Mouse (Mus musculus): ENCODE measurements around the gene Dhps. TPM values are rescaled to one million over a fixed set of nuclear protein-coding genes. Genes with fewer than 3 reads are reported as not detected.
"Not testable (repeated sequence)": the region's sequence is repeated elsewhere in the genome, so short reads cannot be mapped to it uniquely, and the experiment has no call there.

Dhps gene
- total RNA-seq, 2 experiments from 2014 or later, result 20.6 to 22.1 TPM

DNA sequence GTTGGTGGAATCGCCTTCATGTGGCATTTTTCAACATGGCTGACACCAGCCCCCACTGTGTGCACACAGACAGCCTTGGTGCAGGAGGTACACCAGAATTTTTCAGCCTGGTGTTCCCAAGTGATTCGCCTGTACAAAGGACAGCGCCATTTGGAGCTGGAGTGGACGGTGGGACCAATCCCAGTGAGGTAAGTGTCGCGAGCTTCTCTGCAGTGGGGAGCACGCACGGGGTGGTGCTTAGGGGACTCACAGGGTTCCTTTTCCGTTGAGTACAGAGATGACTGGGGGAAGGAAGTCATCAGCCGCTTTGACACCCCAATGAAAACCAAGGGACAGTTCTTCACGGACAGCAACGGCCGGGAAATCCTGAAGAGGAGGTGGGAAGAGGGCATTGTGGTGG is 23.5 kb downstream of the Dhps start:
- DNase-seq, result no peak

DNA sequence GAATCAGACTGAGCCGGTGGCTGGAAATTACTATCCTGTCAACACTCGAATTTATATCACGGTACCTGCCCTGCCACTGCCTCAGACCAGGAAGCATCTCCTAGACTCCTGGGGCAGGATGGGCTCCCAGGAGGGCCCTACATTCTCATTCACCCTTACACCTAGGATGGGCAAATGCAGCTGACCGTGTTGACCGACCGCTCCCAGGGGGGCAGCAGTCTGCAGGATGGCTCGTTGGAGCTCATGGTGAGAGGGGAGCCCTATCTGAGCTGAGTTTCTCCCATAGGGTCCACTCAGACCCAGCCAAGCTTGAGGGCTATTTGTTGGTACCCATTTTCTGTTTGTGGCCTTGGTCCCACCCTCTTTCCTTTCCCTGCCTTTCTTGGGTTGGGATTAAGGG is 24.0 kb downstream of the Dhps start:
- DNase-seq, result no peak

GRCm38 (mm10) chr8:85096196-85096595 is 24.6 kb downstream of the Dhps start:
- no peak for DNase-seq

GRCm38 (mm10) chr8:85096850-85097249 is 25.3 kb downstream of the Dhps start:
- DNase-seq, result no peak

DNA sequence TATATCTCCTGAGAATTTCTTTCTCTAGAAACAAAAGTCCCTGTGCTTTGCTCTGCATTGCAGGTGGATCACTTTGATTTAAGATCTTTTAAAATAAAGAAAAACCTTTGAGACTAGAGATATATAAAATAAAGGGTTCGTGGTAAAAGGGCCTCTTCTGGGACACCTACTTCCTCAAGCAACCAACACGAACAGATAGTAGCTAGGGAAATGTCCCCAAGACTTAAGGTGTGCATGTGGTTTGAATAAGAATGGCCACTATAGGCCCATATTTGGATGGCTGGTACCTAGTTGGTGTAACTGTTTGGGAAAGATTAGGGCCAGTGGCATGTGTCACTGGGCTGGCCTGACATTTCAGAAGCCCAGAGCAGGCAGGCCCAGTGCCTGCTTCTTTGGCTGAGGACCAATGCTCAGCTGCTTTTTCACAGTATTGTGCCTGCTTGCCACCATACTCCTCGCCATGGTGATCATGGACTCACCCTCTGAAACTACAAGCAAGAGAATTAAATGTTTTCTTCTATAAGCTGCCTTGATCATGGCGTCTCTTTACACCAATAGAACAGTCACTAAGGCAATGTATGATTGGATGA is 28.6 kb downstream of the Dhps start:
- DNase-seq, result no peak

DNA sequence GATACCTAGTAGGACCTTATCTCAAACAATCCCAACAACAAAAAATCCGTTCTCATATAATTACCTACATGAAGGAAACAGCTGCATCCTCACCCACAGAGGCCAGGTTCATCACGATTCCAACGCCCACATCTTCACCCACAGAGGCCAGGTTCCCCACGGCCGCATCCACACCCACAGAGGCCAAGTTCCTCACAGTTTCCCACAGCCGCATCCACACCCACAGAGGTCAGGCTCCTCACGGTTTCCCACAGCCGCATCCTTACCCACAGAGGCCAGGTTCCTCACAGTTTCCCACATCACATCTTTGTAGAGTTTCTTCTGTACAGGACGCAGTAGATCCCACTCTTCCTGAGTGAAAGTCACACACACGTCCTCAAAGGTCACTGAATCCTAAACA is 41.7 kb downstream of the Dhps start:
- DNase-seq, result no peak

DNA sequence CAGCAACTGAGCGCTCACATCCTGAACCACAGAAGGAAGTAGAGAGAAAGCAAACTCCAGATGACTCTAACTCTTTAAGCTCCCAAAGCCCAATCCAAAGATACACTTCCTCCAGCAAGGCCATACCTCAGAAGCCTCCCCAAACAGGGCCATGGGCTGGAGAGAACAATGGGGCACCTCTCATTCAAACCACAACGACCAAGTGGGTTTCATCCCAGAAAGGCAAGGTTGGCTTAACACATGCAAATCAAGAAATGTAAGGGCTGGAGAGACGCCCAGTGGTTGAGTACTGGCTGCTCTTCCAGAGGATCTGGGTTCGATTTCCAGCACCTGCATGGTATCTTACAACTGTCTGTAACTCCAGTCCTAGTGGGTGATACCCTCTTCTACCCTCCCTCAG is 43.9 kb downstream of the Dhps start:
- no peak for DNase-seq

DNA sequence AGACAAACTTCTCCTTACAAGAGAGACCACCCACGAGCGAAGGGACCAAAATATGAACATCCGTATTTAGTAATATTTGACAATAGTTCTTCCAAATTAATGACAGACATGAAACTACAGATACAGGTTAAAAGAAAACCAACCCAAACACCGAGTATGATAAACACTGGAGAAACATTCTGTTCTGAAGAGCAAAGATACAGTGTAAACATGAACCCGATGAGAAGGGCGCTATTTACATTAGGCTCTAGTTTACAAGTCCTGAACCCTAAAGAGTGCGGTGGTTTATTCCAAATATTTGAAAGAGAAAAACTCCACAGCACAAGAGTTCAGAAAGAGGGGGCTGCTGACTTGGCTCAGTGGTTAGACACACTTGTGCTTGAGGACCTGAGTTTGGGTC is 45.4 kb downstream of the Dhps start:
- no peak for DNase-seq

DNA sequence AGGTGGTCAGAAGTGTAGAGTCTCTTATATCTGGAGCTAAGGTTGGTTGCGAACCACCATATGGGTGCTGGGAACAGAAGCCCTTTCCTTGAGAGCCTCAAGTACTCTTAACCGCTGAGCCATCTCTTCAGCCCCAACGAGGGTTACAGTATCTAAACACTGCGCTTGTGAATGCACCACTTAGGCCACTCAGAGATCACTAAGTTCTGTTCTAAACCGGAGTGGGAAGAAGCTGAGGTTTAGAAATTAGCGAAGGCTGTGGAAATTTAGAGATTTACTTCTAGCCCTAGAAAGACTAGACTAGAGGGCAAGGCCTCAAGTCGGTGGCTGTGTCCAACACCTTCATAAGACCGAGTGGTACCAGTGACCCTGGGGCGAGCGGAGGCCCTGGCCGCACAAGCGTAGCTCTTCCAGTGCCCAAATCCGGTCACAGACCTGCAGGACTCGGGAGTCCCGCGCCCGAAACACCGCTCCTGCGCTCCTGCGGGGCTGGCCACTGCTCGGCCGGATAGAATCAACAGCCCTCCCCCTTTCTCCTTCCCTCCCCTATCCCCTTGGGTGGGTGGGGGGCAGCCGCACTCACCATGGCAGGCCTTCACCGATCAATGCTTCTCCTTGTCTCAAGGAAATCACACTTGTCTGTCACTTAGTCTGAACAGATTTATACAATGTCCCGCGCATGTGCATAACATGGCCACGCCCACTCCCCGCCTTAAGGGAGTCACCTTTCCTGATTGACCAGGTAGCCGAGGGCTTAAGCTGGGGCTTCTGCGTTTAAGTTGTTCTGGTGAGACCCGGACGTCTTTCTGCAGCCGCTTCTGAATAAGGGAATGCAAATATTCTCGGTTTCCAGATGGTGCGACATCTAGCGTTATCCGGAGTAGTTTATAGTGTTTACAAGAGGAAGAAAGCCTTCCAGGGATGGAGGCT is 47.8 kb downstream of the Dhps start:
- DNase-seq, result peak; percentile 71

DNA sequence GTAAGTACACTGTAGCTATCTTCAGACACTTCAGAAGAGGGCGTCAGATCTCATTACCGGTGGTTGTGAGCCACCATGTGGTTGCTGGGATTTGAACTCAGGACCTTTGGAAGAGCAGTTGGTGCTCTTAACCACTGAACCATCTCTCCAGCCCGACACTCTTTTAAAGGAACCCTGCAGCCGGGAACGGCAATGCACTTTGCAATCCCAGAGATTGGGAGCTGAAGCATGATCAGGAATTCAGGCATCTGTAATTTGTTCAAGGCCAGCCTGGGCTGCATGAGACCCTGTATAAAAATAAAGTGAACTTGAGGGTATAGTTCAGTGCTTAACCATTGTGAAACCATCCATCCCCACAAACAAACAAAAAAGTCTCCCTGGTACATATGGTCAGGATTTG is 48.7 kb downstream of the Dhps start:
- not testable (repeated sequence) for DNase-seq

DNA sequence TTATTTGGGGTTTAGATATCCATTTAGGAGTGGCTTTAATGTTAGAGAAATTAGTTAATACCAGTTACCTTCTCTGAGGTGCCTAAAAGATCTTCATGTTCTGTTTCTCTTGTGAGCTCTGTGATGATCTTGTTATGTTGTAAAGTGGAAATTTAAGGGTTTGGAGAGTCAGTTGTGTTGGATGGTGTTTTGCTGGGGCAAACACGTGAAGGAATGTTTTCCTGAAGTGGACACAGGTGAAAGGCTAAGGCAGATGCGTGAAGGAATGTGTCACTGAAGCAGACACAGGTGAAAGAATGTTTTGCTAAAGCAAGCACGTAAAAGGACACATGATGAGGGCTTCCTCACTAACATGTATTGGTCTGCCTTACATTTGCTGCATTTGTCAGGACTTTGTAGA is 51.4 kb downstream of the Dhps start, which contains the start of gene Zfp791:
Gene Zfp791, minus strand, starts transcription at position 101 of the 400 bp plus-strand sequence.
- DNase-seq, result no peak

DNA sequence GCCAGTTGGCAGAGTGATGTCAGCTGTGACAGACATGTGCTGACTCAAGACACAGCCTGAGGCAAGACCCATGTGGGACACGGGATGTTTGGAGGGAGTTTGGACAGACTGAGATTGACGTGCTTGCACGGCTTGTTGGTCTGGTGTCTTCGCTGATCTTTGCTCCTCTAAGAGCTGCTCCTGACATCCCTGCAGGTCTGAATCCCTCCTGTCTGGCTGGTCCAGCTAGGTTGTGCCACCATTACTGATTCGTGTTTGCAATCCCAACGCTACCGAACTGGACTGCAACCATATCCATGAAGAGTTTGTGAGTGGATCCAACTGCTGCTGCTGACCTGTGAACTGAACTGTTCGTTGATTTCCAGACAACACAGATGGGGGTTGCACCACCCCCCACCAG is 52.1 kb downstream of the Dhps start:
- no peak for DNase-seq

Small RNAs within 50 kb of the gene (microRNA-seq; reads per million reads assigned to microRNA genes)
- 0 to 0.25 reads per million in 2 experiments for gene Gm23388
- 0.50 to 0.95 reads per million in 2 experiments for gene Mir7070

Other genes with a start within 250 kb of the Dhps start
- 1 to 10 TPM; 5.8 to 7.3 TPM for gene Dand5, start 248.9 kb upstream of the Dhps start, total RNA-seq (2021)
- 10 to 100 TPM; 30.3 to 33.4 TPM for gene Gadd45gip1, start 240.2 kb upstream of the Dhps start, total RNA-seq (2021)
- gene Rad23a, start 231.1 kb upstream of the Dhps start, total RNA-seq (2021), result 100 to 1,000 TPM; 124 to 130 TPM
- 100 to 1,000 TPM; 234 to 286 TPM for gene Calr, start 224.8 kb upstream of the Dhps start, total RNA-seq (2021)
- gene Farsa, start 214.8 kb upstream of the Dhps start, total RNA-seq (2021), result 10 to 100 TPM; 29.7 to 31.4 TPM
- 1 to 10 TPM; 4.7 to 5.2 TPM for gene Syce2, start 199.6 kb upstream of the Dhps start, total RNA-seq (2021)
- gene Gcdh, start 177.8 kb upstream of the Dhps start, total RNA-seq (2021), result 10 to 100 TPM; 21.1 to 24.1 TPM
- gene Klf1, start 169.8 kb upstream of the Dhps start, total RNA-seq (2021), result under 1 TPM in 1 of 2 experiments, not detected in 1; 0.84 TPM
- 1 to 10 TPM; 5.7 to 6.2 TPM for gene Dnase2a, start 163.2 kb upstream of the Dhps start, total RNA-seq (2021)
- gene Mast1, start 134.4 kb upstream of the Dhps start, total RNA-seq (2021), result under 1 TPM; 0.20 to 0.45 TPM
- gene Rtbdn, start 124.8 kb upstream of the Dhps start, total RNA-seq (2021), result not detected
- not detected for gene Gm49661, start 102.3 kb upstream of the Dhps start, total RNA-seq (2021)
- gene Prdx2, start 102.2 kb upstream of the Dhps start, total RNA-seq (2021), result 100 to 1,000 TPM; 260 to 267 TPM
- gene Rnaseh2a, start 102.0 kb upstream of the Dhps start, total RNA-seq (2021), result 10 to 100 TPM; 26.7 to 36.8 TPM
- gene Junb, start 93.0 kb upstream of the Dhps start, total RNA-seq (2021), result 1 to 10 TPM; 5.8 to 8.9 TPM
- gene Hook2, start 81.2 kb upstream of the Dhps start, total RNA-seq (2021), result 1 to 10 TPM; 2.3 to 2.7 TPM
- not detected for gene Best2, start 57.2 kb upstream of the Dhps start, total RNA-seq (2021)
- gene Asna1, start 46.5 kb upstream of the Dhps start, total RNA-seq (2021), result 10 to 100 TPM; 47.4 to 47.8 TPM
- 10 to 100 TPM; 94.0 to 98.0 TPM for gene Trir, start 44.9 kb upstream of the Dhps start, total RNA-seq (2021)
- 10 to 100 TPM; 27.7 to 35.6 TPM for gene Tnpo2, start 34.8 kb upstream of the Dhps start, total RNA-seq (2021)
- gene Fbxw9, start 11.7 kb upstream of the Dhps start, total RNA-seq (2021), result 1 to 10 TPM; 5.5 to 7.5 TPM
- not detected for gene Gm5741, start 3.8 kb upstream of the Dhps start, total RNA-seq (2021)
- gene Wdr83os, start 9.0 kb downstream of the Dhps start, total RNA-seq (2021), result 10 to 100 TPM; 41.1 to 48.0 TPM
- 10 to 100 TPM; 18.2 to 21.6 TPM for gene Wdr83, start 9.5 kb downstream of the Dhps start, total RNA-seq (2021)
- 10 to 100 TPM; 16.6 to 20.9 TPM for gene Man2b1, start 11.5 kb downstream of the Dhps start, total RNA-seq (2021)
- gene Zfp791, start 51.3 kb downstream of the Dhps start, total RNA-seq (2021), result 1 to 10 TPM in 1 of 2 experiments, under 1 TPM in 1; 0.79 to 1.0 TPM
- gene Cks1brt, start 80.2 kb downstream of the Dhps start, total RNA-seq (2021), result not detected
- not detected for gene Olfr371, start 154.2 kb downstream of the Dhps start, total RNA-seq (2021)
- gene Orc6, start 227.9 kb downstream of the Dhps start, total RNA-seq (2021), result 10 to 100 TPM; 14.2 to 20.2 TPM
- 10 to 100 TPM; 57.9 to 59.7 TPM for gene Vps35, start 228.0 kb downstream of the Dhps start, total RNA-seq (2021)